Mouse (Mus musculus): ENCODE results near the gene Cutal.
"Not testable (repeated sequence)": the region's sequence is repeated elsewhere in the genome, so short reads cannot be mapped to it uniquely, and the experiment has no call there.

Cutal gene

DNA sequence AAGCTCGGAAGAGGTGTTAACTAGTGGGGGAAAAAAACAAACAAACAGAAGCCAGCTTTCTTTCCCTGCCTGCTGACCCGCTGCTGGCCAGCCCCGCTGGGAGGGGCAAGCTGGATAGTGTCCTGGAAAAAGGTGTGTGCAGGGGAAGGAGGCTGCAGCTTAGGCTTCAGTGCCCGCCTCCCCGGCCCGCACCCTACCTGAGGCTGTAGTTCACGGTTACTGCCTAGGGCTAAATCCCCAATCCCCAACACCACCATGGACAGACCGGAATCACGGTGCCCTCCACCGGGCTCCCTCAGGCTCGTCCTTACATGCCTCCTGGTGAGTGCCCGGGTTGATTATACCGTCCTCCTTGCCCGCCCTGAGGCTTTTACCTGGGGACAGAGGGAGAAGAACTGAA lies at the start of gene Cutal:
Gene Cutal, plus strand, starts transcription at position 126 of the 400 bp plus-strand sequence.
- DNase-seq, result no peak

DNA sequence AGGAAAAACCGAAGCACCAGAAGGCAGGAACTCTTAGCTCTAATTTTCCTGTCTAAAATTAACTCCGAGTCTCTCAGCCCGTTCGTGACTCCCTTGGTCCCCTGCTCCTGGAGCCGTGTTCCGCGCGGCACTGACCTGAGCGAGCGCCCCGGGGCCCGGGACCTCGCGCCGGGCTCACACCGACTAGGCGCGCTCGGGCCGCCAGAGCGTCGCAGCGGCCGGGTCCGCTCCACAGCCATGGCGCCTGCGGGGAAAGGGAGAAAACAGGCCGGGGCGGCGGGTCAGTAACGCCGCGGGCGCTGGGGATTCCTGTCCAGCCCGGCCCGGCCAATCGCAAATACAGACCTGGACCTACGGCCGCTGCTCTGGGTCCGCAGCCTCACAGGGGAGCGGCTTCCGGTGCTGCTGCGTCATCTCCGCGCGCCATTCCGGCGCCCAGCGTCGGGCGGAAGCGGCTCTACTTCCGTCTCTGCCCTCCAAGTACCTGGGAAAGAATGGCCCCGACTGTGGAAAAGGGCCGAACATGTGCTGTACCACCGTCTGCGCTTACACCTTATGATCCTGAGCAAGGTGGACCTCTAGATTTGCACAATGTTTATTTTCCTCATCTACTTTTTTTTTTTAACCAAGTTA lies 48.3 kb upstream of the Cutal start, which contains the start of gene Fbxw2:
Gene Fbxw2, minus strand, starts transcription at position 485 of the 633 bp plus-strand sequence.
- peak; percentile 96 to 97 for DNase-seq

- no peak for DNase-seq
Measured at GRCm38 (mm10) chr2:34826460-34827231, 47.5 kb upstream of the Cutal start.

DNA sequence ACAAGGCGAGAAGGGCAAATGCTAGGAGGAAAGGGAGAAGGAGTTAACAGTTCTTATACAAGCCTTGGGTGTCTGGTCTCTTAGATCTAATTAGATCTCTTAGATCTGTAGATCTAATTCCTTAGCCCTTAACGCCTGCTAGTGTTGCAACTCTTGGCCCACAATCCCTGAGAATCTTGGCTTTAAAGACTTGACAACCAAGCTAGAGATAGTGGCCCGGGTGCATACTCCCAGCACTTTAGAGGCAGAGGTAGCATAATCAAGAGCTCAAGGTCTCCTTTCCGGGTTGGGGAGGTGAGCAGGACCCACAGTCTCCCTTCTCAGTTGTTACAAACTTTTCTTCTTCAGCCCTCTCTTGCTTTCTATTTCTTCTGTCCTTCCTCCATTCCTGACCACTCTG lies 46.6 kb upstream of the Cutal start:
- no peak for DNase-seq

DNA sequence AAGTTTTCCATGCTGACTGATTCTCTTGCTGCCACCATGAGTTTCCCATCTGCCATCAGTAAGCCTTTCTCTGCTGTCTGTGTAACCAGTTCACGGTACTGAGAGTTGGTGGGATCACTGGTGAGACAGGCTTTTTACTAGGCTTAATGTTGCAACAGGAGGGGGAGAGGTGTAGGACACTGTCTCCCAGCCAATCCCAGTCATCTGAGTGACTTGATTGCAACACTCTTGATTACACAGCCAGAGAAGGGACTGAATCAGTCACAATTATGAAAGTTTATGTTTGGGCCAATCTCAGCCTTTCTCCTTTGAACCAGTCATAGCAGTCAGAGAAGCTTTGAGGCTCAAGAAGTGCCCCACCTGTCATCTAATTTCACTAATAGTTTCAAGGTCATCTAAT lies 46.2 kb upstream of the Cutal start:
- no peak for DNase-seq

GRCm38 (mm10) chr2:34830066-34830465 lies 44.1 kb upstream of the Cutal start:
- not testable (repeated sequence) for DNase-seq

DNA sequence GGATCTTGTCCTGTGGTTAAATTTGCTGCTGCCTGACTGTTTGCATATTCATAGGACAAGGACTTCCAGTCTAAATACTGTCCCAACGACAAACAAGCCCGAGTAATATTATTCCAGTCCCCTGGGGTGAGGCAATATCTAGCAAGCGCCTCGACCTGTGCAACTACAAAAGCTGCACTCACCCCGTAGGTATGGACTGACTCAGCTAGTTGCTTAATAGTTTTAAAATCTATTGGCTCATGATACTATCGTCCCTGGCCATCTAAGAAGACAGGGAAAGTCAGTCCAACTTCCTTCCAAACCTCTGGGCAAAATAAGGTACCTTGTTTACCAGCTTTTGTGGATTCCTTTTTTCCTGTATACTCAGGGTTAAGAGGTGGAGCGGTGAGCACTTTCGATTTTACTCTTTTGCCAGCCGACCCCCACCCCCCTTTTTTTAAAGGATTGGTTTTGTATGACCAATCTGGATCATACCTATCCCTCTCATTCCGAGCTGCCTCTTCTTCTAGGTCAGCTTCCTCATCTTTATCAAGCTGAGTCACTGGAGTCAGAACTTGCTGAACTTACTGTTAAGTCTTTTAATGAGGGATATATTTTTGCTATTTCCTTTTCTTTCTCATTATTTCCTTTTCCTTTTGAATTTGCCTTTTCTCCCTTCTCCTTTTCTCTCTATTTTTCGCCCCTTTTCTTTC lies 41.3 kb upstream of the Cutal start, which contains the start of gene Gm34653:
Gene Gm34653, plus strand, starts transcription at position 242 of the 692 bp plus-strand sequence.
- DNase-seq, result not testable (repeated sequence)

DNA sequence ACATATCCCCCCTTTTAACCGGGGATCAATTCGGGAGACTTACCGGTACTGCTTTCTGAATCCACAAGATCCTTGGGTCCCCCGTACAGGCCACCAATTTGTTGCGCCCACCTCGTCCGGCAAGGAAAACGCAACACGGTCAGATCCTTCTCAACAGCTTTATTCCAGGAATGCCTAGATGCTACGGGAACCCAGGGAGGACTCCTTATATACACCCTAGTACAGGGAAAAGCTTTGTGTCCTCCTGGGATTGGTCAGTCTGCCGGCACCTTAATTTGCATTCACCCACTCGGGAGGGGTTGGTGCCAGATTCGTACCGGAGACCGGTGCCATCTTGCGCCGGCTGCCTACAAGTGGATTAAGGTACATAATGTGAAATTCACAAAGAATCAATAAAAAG lies 40.6 kb upstream of the Cutal start:
- DNase-seq, result no peak

DNA sequence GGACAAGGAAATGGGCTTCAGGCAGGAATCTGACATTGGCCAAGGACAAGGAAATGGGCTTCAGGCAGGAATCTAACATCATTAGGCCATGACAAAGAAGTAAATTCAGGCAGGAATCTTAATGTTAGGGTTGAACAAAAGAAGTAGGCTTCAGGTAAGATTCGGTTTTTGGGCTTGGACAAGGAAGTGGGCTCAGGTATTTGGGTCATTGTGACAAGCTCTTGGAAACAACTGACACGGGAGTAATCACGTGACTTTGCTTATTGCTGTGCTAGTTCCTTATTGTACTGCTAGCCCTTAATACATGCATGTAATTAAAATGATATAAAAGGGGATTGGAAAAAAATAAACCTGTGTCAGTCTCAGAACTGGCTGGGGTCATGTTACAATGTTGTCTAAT lies 38.5 kb upstream of the Cutal start:
- DNase-seq, result no peak

DNA sequence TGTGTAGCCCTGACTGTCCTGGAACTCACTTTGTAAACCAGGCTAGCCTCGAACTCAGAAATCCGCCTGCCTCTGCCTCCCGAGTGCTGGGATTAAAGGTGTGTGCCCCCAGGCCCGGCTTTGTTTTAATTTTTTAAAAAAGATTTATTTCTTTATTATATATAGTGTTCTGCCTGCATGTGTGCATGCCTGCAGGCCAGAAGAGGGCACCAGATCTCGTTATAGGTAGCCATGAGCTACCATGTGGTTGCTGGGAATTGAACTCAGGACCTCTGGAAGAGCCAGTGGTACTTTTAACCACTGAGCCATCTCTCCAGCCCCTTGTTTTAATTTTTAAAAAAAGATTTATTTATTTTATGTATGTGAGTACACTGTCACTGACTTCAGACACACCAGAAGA lies 34.1 kb upstream of the Cutal start:
- DNase-seq, result not testable (repeated sequence)

DNA sequence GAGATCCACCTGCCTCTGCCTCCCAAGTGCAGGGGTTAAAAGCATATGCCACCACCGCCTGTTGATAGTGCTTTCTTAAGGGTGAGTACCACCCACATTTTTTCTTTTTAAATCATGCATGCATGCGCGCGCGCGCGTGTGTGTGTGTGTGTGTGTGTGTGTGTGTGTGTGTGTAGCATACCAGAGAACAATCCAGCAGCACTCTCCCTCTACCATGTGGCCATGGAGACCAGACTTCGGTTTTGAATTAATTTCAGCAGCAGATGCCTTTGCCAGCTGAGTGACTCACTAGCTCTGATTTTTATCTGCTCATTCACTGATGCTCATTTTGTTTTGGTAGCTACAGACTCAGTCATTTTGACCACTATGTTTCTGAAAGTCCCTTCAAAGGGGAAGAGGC lies 32.5 kb upstream of the Cutal start:
- no peak for DNase-seq

DNA sequence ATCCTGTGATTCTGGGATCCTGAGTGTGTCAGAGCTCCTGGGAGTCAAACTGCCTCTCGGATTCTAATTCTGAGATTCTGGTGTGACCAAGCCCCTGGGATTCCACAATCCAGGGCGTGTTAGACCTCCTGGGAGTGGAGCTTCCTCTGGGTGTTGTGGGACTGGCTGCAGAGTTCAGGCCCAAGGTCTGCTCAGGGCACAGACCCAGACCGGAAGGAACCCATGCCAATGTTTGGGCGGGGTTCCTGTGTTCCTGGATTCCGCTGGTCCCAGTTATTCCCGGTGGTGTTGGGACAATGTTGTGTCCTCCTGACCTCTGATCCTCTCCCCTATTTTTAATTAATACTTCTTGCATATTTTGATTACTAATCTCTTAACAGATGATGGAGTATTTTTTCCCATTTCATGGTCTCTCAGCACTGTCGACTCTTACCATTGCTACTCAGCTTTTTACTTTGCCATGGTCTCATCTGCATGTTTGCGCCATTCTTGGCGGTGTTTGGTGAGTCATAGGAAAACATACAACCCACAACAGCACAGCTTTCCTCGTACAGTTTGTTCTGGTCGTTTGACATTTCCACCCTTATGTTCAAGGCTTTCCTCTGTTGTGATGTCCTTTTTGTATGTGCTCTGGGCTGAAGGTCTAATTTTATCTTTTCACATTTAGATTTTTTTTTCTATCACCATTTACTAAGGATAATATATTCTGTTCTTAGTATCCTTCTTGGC lies 30.8 kb upstream of the Cutal start:
- DNase-seq, result no peak

GRCm38 (mm10) chr2:34847702-34848101 lies 26.5 kb upstream of the Cutal start:
- no peak for DNase-seq

- no peak for DNase-seq
Measured at GRCm38 (mm10) chr2:34855265-34855664, 18.9 kb upstream of the Cutal start.

DNA sequence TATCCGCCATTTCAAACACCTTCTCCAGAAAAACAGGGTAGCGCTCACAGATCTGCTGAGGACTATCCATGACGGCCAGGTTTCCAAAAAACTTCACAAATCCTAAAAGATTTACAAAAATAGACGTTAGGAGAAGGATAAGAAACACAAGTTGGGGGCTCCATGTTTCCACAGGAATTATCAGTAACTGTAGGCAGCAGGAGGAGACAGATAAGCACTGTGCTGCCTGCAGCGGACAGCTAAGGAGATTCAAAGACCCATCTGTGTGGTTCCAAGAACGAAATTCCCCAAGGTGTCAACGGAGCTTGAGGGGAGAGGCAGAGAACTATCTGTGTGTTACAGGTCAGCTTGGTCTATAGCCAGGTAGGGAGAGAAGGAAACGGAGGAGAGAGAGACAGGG lies 16.5 kb upstream of the Cutal start:
- no peak for DNase-seq

DNA sequence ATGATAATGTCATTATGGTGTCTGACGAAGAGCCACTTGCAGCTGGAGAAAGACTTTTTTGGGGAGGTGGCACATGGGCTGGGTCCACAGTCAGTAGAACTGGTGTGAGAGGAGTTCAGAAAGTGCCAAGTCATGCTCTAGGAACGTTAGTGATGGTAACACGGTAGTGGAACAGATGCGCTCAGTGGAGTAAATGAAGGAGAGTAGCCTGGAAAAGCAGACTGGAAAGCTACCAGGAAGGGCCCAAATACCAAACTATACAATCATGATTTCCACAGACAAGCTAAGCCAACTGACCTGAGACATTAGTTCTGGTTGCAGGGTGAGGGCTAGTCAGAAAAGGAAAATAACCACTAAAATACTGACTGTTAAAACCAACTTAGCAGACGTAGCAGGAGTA lies 4.5 kb upstream of the Cutal start:
- DNase-seq, result no peak

DNA sequence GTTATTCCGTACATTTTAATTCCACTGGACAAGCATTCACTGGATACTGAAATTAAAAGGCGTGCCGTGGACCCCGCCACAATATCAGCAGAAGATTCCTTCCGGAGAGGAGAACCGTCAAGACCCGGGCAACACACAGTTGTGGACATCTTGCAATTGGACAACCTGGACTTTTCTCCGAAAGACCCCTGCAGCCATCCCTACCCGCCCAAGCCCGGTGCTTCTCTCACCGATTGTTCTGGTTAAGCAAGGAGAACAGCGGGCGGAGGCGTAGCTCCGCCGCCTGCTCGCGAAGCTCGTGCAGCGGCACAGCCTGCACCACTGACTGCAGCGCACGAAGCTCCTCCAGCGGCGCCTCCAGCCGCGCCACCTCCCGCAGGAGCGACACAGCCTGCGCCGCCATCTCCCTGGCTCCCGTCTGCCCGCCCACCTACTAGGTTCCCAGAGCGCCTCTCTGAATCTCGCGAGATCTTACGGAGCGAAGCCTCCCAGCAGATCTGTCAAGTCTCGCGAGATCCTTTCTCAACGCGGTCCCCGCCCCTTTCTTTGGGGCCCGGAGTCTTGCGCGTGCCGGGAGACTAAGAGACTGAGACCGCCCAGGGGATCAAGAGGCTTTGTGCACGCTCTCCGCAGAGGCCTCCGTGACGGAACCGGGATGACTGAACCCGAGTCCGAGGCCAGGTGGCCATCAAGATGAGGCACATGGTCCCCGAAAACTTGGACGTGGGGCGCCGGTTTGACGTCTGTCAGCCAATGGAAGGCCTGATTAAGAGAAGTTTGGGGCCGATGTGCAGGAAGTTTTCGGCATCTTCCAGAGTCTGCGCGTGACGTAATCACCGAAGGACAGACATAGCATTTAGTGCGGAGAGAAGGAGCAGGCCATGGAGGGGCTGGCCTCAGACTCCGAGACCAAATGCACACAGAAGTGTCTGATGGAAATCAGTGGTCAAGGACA lies 3.4 kb upstream of the Cutal start:
- peak; percentile 91 to 93 for DNase-seq

GRCm38 (mm10) chr2:34874816-34875345 lies 685 bp downstream of the Cutal start, which contains the start of gene Psmd5:
Psmd5 (minus strand) TSS chr2:34874968.
- no peak for DNase-seq

DNA sequence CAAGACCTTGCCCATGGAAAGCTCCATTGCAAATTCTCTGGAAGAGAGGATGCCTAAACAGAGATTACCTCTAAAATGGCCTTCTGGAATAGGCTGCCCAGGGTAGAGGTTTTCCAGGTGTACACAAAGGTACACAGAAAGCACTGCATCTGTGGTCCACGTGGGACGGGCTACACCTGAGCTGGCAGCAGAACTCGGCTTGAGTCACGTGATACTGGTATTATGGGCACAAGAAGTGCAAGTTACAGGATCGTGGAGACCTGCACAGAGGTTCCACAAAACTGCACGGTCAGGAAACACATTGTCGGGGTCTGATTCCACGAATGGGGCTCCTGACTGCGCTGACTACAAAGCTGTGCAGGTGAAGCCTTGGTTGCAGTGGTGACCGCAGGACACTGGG lies 5.9 kb downstream of the Cutal start:
- no peak for DNase-seq

DNA sequence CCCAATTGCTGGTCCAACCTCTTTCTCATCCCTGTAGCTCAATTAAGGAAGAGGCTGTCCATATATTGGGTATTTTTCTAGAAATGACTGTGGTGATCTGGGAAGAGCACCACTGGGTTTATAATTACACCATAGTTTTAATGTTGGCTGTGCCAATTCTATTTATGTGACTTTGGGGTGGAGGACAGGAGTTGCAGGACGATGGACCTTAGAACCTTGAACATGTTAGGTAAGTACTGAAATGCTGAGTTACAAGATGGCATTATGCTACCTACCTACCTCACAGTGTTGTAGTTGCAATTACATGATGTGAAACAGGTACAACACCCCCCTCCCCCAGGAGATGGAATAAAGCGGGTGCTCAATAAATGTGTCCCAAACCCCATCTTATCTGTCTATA lies 8.6 kb downstream of the Cutal start:
- no peak for DNase-seq

- DNase-seq, result no peak
Measured at GRCm38 (mm10) chr2:34883190-34883589, 9.0 kb downstream of the Cutal start.
